Mouse (Mus musculus): ENCODE data around the gene Dpyd.

GRCm38 (mm10) chr3:119314693-119315092 is 752.8 kb downstream of the Dpyd start:
- TF ChIP-seq CTCF (IDR thresholded peaks at IDR 0.05; ENCODE audit: low read depth) (no peak), EP300 (IDR thresholded peaks at IDR 0.05; ENCODE audit: low read depth) (no peak)
